Mouse (Mus musculus): ENCODE data around the gene Mettl11b. TPM values are rescaled to one million over a fixed set of nuclear protein-coding genes. Genes with fewer than 3 reads are reported as not detected.

The Mettl11b gene
- total RNA-seq, 2 experiments from 2014 or later, result 1.2 TPM

DNA sequence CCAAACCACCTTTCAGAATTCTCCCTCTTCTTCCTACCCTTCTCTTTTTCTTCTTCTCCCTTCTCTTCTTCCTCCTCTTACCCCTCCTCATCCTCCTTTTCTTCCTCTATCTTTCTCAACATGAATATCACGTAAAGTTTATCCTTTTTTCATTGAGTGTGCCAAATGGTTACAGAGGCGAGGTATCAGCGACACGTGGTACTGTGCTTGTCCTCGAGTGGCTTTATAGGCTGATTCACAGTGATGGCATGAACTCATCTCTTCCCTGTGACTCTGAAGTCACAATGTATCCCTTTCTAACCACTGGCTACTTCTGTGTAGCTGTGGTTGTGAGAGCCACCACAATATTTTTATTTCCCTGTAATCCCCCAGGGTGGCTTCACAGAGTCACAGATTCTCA, 68.6 kb downstream of the Mettl11b start:
- DNase-seq (ENCODE audit: low spot score in 2 of 2), result no peak

Other genes starting within 250 kb of the Mettl11b start
- 100 to 1,000 TPM; 203 to 208 TPM for gene Kifap3, start 54.4 kb upstream of the Mettl11b start, total RNA-seq (2021)
- 10 to 100 TPM; 21.6 to 22.8 TPM for gene Scyl3, start 203.9 kb upstream of the Mettl11b start, total RNA-seq (2021)